Mouse (Mus musculus) cerebellum, adult 11 months (tissue): ENCODE measurements around the gene Psmb2.

Experiments used
- DNase-seq: peaks from one replicate; pipeline ENCODE4 v3.0.0; 2022

The Psmb2 gene

DNA sequence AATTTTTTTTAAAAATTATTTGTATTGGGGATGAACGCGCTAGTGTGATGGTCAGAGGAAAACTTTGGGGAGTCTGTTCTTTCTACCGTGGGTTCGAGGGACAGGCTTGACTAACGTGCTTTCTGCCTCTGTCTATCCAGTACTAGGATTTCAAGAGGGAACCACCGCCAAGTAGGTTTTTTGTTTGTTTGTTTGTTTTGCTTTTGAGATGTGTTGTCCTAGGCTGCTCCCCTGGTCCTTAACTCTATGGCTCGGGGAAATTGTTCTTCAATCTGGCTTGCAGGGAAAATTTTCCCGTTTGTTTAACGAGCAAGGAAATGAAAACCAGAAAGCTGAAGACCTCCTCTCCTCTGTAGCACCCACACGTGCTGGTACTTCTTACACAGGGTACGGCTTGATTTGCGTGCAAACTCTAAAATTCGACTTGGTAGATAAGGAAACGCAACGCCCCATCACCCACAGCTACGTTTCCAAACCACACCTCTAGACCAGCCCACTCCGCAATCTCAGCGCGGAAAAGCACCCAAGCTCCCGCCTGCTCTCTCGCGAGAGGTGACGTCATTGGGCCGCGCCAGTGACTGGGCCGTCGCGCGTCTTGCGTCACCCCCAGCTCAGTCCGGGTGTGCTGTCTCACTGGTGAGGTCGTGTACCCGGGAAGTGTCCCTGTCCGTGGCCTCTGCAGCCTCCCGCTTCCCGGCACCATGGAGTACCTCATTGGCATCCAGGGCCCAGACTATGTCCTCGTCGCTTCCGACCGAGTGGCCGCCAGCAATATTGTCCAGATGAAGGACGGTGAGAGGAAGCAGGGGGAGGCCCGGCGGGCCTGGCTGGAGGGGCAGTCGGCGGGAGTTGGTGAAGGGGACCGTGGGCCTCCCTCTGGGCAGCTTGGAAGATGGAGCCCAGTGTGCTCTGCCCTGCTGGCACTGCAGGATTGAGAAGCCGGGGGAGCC is at the start of gene Psmb2:
Psmb2 (plus strand) TSS at position 577 of the 950 bp plus-strand sequence.
- peak; percentile 97 for DNase-seq

DNA sequence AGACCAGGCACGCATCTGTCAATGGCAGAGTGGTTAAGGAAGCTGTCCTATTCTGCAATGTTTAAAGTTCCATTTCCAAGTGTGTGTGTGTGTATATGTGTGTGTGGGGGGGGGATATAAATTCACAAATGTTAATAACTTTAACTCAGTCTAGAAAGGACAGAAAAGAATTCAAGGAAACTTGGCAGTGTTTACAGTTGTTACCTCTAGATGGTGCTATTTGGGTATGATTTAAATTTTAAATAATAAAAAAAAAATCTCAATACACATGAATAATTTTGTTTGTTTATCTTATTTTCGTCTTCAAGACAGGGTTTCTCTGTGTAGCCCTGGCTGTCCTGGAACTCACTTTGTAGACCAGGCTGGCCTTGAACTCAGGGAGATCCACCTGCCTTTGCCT is 45.5 kb upstream of the Psmb2 start:
- DNase-seq, result no peak

DNA sequence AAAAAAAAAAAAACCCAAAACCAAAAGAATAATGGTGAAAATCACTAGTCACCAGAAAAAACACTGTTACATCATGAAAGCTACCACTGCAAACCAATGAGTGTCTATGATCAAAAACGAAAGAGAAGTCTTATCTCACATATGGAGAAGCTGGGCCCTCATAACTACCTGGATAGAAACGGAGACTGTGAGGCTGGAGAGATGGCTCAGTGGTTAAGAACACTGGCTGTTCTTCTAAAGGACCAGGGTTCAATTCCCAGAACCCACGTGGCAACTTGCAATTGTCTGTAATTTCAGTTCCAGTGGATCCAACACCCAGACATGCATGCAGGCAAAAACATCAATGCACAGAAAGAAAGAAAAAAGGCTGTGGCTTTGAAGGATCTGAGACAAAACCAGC is 44.8 kb upstream of the Psmb2 start:
- DNase-seq, result no peak

- DNase-seq, result no peak
These were observed 41.1 kb upstream of the Psmb2 start for GRCm38 (mm10) chr4:126636330-126636729.

GRCm38 (mm10) chr4:126637446-126637845 is 40.0 kb upstream of the Psmb2 start:
- DNase-seq, result no peak

DNA sequence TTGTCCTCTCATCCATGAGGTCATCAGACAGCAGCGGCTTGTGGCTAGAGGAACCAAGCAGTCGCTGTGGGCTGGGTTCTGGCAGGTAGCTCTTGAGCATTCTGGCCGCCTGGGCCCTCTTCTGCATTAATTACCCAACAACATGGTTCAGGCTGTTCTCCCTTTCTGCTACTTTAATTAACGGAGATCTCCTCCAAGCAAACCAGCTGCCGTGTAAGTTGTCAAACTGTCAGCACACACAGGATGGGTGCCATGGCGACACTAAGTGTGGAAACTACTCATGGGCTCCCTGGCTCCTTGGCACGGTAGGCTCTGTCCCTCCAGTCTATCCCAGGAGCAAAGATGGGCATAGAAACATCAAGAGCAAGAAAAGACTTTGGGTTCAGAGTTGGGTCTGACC is 38.1 kb upstream of the Psmb2 start:
- no peak for DNase-seq

DNA sequence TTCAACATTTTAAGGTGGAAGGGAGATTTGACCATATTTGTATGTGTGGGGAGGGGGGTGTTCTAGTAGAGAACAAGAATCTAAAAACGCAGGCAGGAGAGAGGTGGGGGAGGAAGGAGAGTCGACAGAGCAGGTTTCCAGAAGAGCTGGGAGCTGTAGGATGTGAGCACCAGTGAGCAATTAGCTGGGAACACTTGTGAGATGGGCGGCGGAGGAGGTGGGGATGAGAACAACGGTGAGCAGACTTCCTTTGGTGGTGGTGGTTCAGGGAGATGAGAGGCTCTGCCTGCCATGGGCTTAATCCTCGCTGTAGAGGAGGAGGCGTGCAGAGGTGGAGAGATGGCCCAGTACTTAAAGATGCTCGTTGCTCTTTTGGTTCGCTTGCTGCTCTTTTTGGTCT is 35.5 kb upstream of the Psmb2 start:
- no peak for DNase-seq

DNA sequence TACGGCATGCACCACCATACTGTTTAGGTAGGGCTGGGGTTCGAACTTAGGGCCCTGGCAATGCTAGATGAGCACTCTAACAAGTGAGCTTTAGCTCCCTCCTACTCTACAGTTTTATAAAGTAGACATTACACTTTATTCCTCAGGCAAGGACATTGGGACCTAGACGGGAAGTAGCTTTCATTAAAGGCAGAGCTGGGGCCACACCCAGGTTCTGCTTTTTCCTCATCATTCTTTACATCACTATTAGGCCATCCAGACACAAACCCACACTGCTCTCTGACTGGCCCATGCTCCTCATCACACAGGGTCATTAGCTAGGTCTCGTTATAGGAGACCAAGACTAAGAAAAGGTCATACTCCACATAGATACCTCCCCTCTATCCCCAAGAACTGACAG is 33.6 kb upstream of the Psmb2 start:
- no peak for DNase-seq

- no peak for DNase-seq
These were observed 33.0 kb upstream of the Psmb2 start for GRCm38 (mm10) chr4:126644333-126644963.

GRCm38 (mm10) chr4:126647996-126648910 is 29.2 kb upstream of the Psmb2 start:
- no peak for DNase-seq

DNA sequence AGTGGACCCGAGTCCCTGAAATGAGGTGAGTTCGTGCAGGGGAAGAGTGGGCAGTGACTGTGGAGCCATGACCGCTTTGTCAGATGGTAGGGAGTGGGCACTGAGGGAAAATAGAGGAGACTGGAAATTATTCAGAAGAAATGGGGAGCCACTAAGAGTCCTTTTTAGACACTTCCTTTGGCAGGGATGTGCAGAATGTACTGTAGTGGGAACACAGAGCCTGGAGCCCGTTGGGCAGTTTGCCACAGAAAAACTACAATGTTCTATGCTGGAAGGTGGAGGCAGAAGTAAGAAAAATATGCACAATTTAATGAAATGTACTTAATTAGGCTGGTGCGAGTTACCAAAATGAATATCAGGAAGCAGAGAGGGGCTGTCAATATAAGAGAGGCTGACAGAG is 24.3 kb upstream of the Psmb2 start:
- DNase-seq, result no peak

- no peak for DNase-seq
These were observed 22.1 kb upstream of the Psmb2 start for GRCm38 (mm10) chr4:126655356-126655755.

GRCm38 (mm10) chr4:126661249-126661648 is 16.2 kb upstream of the Psmb2 start:
- DNase-seq, result peak; percentile 67

- no peak for DNase-seq
These were observed 10.4 kb upstream of the Psmb2 start for GRCm38 (mm10) chr4:126667075-126667474.

DNA sequence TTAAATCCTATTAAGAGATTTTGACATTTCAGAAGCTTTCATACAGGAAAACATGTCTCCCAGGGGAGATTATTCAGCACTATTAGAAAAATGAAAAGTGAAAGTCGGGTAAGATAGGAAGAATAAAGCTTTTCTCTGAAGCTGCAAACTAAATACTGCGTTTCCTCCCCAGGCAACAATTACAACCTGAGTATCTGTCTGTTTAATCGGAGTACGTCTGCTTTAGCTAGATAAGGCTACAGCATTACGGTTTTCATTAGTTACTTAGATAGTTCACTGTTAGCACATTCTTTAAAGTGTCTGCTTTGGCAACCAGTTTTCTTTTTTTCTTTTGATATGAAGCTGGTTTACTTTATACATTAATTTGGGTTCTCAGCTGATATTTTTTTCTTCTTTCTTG is 4.9 kb downstream of the Psmb2 start:
- DNase-seq, result no peak

DNA sequence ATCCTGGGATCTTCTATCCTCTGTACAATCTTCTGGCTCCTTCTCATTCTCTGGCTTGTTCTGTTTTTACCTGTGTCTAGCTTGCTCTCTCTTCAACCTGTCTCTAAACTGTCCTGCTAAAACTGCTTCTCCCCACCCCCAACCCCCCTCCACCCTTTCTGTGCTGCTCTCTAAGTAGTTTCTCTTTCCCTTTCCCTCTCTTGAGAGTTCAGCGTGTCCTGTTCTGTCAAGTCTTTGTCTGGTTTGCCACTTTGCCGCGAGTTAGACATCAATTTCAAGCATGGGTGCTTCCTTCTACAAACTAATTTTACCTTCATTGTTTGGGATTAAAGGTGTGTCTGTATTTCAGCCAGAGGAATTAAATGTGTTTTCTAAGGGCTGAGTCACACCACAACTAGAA is 5.7 kb downstream of the Psmb2 start:
- DNase-seq, result no peak

GRCm38 (mm10) chr4:126689457-126689856 is 12.0 kb downstream of the Psmb2 start:
- DNase-seq, result no peak

DNA sequence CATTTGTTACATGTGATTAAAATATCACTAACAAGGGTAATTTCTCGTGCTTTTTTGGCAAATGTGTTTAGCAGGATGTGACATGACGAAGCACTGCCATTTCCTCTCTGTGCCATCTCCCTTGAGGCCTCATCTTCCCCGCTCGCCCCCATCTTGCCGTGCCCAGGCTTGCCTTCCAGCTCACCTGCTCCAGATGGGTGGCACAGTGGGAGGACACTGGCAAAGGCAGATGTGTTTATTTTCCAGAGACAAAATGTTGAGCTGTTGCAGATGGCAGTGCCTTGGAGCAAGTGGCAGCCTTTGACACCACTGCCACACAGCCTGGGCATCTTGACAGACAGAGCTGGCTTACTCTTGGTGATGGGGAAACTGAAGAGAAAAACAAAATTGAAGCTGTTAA is 15.6 kb downstream of the Psmb2 start:
- DNase-seq, result no peak

DNA sequence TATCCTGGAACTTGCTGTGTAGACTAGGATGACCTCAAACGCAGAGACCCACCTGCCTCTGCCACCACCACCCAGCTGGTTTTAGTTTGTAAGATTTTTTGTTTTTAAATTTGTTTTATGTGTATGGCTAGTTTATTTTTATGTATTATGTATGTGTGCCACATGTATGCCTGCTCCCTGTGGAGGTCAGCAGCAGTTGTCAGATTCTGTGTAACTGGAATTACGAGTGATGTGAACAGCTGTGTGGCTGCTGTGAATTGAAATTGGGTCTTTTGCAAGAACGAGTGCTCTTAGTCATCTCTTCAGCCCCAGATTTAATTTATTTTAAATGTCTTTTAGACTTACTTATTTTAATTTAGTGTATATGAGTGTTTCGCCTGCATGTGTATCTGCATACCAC is 19.5 kb downstream of the Psmb2 start:
- DNase-seq, result no peak

DNA sequence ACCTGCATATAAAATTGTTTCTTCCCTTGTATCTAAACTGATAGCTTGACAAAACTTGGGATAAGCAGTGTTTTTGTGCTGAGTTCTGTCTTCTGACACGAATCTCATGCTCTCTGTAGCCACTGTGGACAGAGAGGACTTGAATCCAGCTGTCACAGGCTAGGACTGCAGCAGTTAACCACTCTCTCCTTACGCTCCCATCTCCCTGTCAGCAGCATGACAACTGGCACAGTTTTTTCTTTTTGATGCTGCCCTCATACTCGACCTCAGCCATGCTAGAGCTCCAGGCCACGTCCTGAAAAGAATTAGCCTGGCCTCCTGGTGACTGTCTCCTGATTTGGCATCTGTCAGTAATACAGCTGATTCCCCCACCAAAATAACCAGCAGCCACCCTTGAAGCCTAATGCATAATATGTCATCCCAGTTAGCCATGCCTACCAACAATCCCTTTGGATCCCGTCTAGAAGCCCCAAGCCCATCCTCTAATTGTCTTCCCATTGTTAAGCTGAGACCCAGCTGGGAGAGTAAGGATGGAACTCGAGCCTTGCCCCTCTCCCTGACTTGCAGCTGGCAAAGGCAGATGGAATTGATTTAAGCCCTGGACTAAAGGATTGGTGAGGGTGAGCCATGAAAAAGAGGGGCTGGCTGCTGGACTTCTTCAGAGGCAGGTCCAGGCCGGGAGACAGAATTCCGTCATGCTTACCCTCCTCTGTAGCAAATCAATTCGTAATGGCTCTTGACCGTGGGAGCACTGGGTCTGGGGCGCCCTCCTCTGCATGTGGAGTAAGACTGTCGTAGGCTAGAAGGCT is 29.4 kb downstream of the Psmb2 start:
- DNase-seq, result no peak

DNA sequence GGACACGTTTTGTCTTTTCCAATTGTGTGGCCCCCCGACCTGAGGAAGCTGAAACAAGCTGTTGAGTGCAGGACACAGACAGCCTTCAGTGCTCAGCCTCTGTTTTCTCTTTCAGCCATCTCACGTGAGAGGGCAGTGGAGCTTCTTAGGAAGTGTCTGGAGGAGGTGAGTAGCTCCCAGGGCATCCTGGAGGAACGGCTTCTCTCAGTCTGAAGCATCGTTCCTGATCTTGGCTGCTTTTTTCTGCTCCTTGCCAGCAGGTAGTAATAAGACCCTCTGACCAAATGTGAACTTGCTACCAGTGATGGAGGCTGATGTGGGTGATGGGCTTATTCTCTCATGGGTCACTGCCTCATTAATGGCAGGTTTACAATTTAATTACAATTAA is 30.0 kb downstream of the Psmb2 start:
- no peak for DNase-seq

- no peak for DNase-seq
These were observed 54.7 kb downstream of the Psmb2 start for GRCm38 (mm10) chr4:126732111-126732510.
